Mouse (Mus musculus): ENCODE measurements around the gene Ache. TPM values are rescaled to one million over a fixed set of nuclear protein-coding genes. Genes with fewer than 3 reads are reported as not detected.

Ache gene
- total and polyA plus RNA-seq, 2 experiments from 2014 or later = 157 to 210 TPM

DNA sequence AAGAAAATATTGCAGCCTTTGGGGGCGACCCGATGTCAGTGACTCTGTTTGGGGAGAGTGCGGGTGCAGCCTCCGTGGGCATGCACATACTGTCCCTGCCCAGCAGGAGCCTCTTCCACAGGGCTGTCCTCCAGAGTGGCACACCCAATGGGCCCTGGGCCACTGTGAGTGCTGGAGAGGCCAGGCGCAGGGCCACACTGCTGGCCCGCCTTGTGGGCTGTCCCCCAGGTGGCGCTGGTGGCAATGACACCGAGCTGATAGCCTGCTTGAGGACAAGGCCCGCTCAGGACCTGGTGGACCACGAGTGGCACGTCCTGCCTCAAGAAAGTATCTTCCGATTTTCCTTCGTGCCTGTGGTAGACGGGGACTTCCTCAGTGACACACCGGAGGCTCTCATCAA, 3.4 kb downstream of the Ache start:
- DNase-seq (ENCODE audit: low spot score) = no peak
- H3K36me3 ChIP-seq (ENCODE audit: insufficient read depth, low read length) = peaks cover 4% of the 10 kb centered on the region; the same call in 1 of the 2 replicates
- ATAC-seq = no peak
- H3K9ac ChIP-seq (replicated peaks; ENCODE audit: low read length) = no peak overlapping the region
- no peaks in the 10 kb centered on the region for H3K27me3 ChIP-seq (ENCODE audit: insufficient read depth, low read length)
- TF ChIP-seq CTCF (IDR thresholded peaks at IDR 0.05; ENCODE audit: low read depth) = peak; percentile 67
- no peak overlapping the region for H3K27ac ChIP-seq
- H3K9me3 ChIP-seq (ENCODE audit: low read length) = no peaks in the 10 kb centered on the region
- peak overlapping the region; percentile 19; the same call in 1 of the 2 replicates for H3K4me2 ChIP-seq (ENCODE audit: low read depth, low read length)
- H3K4me1 ChIP-seq (ENCODE audit: insufficient read depth, low read length) = peaks cover 10% of the 10 kb centered on the region; the same call in 1 of the 2 replicates
- no peak overlapping the region for H3K4me3 ChIP-seq (ENCODE audit: low read length)
- WGBS = 27% methylated on average over 15 of the region's 15 CpGs

DNA sequence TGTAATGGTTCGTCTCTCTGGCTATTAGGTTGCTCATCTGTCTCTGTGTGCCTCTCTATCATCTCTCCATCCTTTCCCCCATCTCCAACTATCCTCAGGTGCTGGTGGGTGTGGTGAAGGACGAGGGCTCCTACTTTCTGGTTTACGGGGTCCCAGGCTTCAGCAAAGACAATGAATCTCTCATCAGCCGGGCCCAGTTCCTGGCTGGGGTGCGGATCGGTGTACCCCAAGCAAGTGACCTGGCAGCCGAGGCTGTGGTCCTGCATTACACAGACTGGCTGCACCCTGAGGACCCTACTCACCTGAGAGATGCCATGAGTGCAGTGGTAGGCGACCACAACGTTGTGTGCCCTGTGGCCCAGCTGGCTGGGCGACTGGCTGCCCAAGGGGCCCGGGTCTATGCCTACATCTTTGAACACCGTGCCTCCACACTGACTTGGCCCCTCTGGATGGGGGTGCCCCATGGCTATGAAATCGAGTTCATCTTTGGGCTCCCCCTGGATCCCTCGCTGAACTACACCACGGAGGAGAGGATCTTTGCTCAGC, 4.1 kb downstream of the Ache start:
- Histone ChIP-seq H3K27me3 (ENCODE audit: insufficient read depth, low read length) (no peaks in the 10 kb centered on the region), H3K4me2 (ENCODE audit: low read depth, low read length) (no peak overlapping the region), H3K4me1 (ENCODE audit: insufficient read depth, low read length) (peaks cover 10% of the 10 kb centered on the region; the same call in 1 of the 2 replicates), H3K9ac (replicated peaks; ENCODE audit: low read length) (no peak overlapping the region), H3K36me3 (ENCODE audit: insufficient read depth, low read length) (peaks cover 12% of the 10 kb centered on the region; the same call in 1 of the 2 replicates), H3K27ac (no peak overlapping the region), H3K9me3 (ENCODE audit: low read length) (no peaks in the 10 kb centered on the region), H3K4me3 (ENCODE audit: low read length) (no peak overlapping the region)
- ATAC-seq (no peak), DNase-seq (ENCODE audit: low spot score) (no peak)
- no peak for TF ChIP-seq CTCF (IDR thresholded peaks at IDR 0.05; ENCODE audit: low read depth)
- WGBS = 78% methylated on average over 15 of the region's 15 CpGs

DNA sequence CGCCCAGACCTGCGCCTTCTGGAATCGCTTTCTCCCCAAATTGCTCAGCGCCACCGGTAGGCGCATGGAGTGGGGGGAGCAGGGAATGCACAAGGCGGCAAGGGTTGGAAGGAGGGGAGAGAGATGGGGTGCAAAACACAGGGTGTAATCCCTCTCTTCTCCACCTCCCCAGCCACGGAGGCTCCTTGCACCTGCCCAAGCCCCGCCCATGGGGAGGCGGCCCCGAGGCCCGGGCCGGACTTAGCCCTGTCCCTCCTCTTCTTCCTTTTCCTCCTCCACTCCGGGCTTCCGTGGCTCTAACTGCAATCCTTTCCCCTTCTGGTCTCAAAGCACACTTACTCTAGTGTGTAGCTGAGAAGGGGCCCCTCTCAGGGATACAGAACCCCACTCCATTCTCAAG, 6.0 kb downstream of the Ache start:
- TF ChIP-seq CTCF (IDR thresholded peaks at IDR 0.05; ENCODE audit: low read depth) = peak; percentile 45
- no peaks in the 10 kb centered on the region for H3K9me3 ChIP-seq (ENCODE audit: low read length)
- peak; percentile 66 for DNase-seq (ENCODE audit: low spot score)
- H3K4me2 ChIP-seq (ENCODE audit: low read depth, low read length) = peak overlapping the region; percentile 95
- peak overlapping the region; percentile 76 for H3K9ac ChIP-seq (replicated peaks; ENCODE audit: low read length)
- no peaks in the 10 kb centered on the region for H3K27me3 ChIP-seq (ENCODE audit: insufficient read depth, low read length)
- H3K4me3 ChIP-seq (ENCODE audit: low read length) = peak overlapping the region; percentile 53
- peaks cover 30% of the 10 kb centered on the region for H3K36me3 ChIP-seq (ENCODE audit: insufficient read depth, low read length)
- peak overlapping the region; percentile 88 for H3K27ac ChIP-seq
- no peak for ATAC-seq
- H3K4me1 ChIP-seq (ENCODE audit: insufficient read depth, low read length) = peaks cover 6% of the 10 kb centered on the region; the same call in 1 of the 2 replicates
- 0% methylated on average over 15 of the region's 15 CpGs for whole genome bisulfite sequencing

DNA sequence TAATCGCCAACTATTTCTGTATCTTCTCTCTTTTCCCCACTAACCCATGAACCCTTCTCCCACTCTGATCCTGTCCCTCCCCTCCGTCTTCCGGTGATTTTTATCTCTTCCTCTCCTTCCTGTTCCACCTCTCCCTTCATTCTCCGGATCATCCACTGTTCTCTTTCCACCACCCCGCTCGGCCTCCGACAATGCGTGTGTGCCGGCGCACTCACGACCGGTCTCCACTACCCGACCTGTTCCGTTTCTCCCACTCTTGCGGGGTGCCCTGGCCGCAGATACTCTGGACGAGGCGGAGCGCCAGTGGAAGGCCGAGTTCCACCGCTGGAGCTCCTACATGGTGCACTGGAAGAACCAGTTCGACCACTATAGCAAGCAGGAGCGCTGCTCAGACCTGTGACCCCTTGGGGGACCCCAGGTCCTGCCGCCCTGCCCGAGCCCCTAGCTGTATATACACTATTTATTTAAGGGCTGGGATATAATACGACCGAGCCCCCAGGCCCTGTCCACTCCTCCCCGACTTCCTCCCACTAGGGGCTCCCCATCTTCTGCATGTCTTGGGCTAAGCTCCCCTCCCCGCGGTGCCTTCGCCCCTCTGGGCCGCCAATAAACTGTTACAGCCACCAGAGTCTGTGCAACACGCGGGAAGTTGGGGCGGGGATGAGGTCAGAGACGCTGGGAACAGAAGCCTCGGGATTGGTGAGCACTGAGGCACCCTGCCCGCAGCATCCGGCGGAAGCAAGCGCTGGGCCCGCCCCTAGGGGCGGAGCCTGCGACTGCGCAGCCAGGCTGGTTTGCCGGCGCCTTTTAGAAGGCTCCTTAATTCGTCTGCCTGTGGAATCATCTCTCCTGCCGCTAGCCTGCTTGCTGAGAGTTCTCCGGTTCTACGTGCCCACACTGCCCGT, 6.8 kb downstream of the Ache start, which contains the start of gene Ufsp1:
Gene Ufsp1, plus strand, starts transcription at position 791 of the 905 bp plus-strand sequence.
- ATAC-seq = peak; percentile 96

DNA sequence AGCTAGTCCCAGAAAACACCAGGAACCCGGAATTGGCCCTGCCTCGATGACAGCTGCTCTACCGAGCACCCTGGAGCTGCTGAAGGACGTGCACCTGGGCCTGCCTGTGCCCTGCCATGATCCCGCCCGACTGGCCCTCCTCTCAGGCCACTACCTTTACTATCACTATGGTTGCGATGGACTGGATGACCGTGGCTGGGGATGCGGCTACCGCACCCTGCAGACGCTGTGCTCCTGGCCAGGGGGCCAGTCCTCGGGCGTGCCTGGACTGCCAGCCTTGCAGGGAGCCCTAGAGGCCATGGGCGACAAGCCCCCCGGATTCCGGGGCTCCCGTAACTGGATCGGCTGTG, 7.4 kb downstream of the Ache start:
- WGBS = 7% methylated on average over 18 of the region's 18 CpGs
- peak overlapping the region; percentile 53 for H3K4me3 ChIP-seq (ENCODE audit: low read length)
- peak overlapping the region; percentile 88 for H3K27ac ChIP-seq
- no peaks in the 10 kb centered on the region for H3K9me3 ChIP-seq (ENCODE audit: low read length)
- H3K9ac ChIP-seq (replicated peaks; ENCODE audit: low read length) = peak overlapping the region; percentile 76
- no peak for TF ChIP-seq CTCF (IDR thresholded peaks at IDR 0.05; ENCODE audit: low read depth)
- peaks cover 6% of the 10 kb centered on the region; the same call in 1 of the 2 replicates for H3K4me1 ChIP-seq (ENCODE audit: insufficient read depth, low read length)
- H3K36me3 ChIP-seq (ENCODE audit: insufficient read depth, low read length) = peaks cover 45% of the 10 kb centered on the region
- peak; percentile 61 for ATAC-seq
- H3K4me2 ChIP-seq (ENCODE audit: low read depth, low read length) = peak overlapping the region; percentile 95
- DNase-seq (ENCODE audit: low spot score) = no peak
- no peaks in the 10 kb centered on the region for H3K27me3 ChIP-seq (ENCODE audit: insufficient read depth, low read length)

More for the DNA sequence above, 6.8 kb downstream of the Ache start, which contains the start of gene Ufsp1:
- H3K4me3 ChIP-seq (ENCODE audit: low read length) = peak within 1 kb of the TSS; percentile 53
- H3K9ac ChIP-seq (replicated peaks; ENCODE audit: low read length) = peak within 1 kb of the TSS; percentile 76
- no peaks in the 10 kb centered on the region for H3K9me3 ChIP-seq (ENCODE audit: low read length)
- DNase-seq (ENCODE audit: low spot score) = peak; percentile 98
- H3K27ac ChIP-seq = peak within 1 kb of the TSS; percentile 88
- under 1% methylated on average over 52 of the region's 52 CpGs for WGBS
- H3K27me3 ChIP-seq (ENCODE audit: insufficient read depth, low read length) = no peaks in the 10 kb centered on the region
- peaks cover 38% of the 10 kb centered on the region for H3K36me3 ChIP-seq (ENCODE audit: insufficient read depth, low read length)
- H3K4me1 ChIP-seq (ENCODE audit: insufficient read depth, low read length) = peaks cover 6% of the 10 kb centered on the region; the same call in 1 of the 2 replicates
- peak; percentile 36 for TF ChIP-seq CTCF (IDR thresholded peaks at IDR 0.05; ENCODE audit: low read depth)
- H3K4me2 ChIP-seq (ENCODE audit: low read depth, low read length) = peak within 1 kb of the TSS; percentile 95

DNA sequence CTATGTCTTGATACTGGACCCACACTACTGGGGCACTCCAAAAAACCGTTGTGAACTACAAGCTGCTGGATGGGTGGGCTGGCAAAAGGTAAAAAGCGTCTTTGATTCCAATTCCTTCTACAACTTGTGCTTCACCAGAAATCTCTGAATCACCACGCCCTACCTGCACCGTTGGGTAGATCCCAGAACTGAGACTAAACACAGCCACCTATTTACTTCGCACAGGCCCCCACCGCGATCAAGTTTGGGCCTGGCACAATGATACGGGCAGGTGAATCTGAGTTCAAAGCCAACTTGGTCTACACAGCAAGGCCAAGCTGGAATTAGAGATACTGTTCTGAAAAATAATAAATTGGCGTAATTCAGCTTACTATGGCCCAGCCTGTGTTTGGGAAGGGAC, 8.0 kb downstream of the Ache start:
- Histone ChIP-seq H3K36me3 (ENCODE audit: insufficient read depth, low read length) (peaks cover 50% of the 10 kb centered on the region), H3K4me2 (ENCODE audit: low read depth, low read length) (peak overlapping the region; percentile 95), H3K4me3 (ENCODE audit: low read length) (peak overlapping the region; percentile 53), H3K9ac (replicated peaks; ENCODE audit: low read length) (peak overlapping the region; percentile 76; the same call in 1 of the 2 replicates), H3K4me1 (ENCODE audit: insufficient read depth, low read length) (peaks cover 6% of the 10 kb centered on the region; the same call in 1 of the 2 replicates), H3K9me3 (ENCODE audit: low read length) (no peaks in the 10 kb centered on the region), H3K27me3 (ENCODE audit: insufficient read depth, low read length) (no peaks in the 10 kb centered on the region), H3K27ac (peak overlapping the region; percentile 88; the same call in 1 of the 2 replicates)
- ATAC-seq (no peak), DNase-seq (ENCODE audit: low spot score) (no peak)
- no peak for TF ChIP-seq CTCF (IDR thresholded peaks at IDR 0.05; ENCODE audit: low read depth)
- WGBS = 81% methylated on average over 9 of the region's 9 CpGs
